In the genomic region with DNA sequence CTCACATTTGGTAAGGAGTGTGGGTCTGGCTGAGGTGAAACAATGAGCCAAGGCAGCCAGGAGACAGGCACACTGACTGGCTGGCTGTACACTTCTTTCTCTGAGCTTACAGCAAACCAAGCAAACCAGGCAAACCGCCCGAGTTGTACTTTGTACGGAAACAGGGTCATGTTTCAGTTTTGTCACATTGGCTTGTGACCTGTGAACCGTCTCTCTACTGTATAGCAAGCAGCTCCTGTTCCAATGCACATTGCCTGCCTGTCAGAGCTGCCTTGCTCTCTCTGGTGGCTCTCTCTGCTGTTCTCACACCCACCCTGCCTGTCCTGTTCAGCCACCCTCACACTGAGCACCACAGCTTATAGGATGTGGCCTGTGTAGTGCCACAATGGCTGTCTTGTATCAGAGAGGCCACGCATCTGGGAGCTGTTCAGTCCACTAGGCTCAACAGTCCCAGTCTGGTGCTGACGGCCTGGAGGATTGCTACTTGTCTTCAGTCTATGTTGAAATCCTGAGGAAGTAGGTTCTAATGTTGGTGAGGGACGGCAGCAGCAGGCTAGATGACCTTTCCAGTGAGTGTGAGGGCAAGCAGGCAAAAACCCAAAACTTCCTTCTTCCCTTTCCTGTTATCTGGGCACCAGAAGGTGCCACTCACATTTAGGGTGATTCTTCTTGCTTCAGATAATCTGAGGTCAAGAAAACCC, we compare ENCODE assay signal across 12 mouse cellular contexts. TPM values are rescaled to one million over a fixed set of nuclear protein-coding genes. Genes with fewer than 3 reads are reported as not detected.
A peak's percentile ranks its signal among the peaks of the same experiment; 100 is the strongest.
DNase-seq lines count a peak whose midpoint lies in the region; ATAC-seq lines count a peak whose summit lies in the region.
"Had no signal": no experiment of that assay in that cellular context is flagged by ENCODE, and none has a peak within 500 bp of the region (broad histone marks: within the 10 kb centered on the region; RNA-seq: fewer than 3 reads in every experiment).

No protein-coding gene starts in this region.

- H3K4me2 ChIP-seq in intestine, embryonic 14.5 days (ENCODE audit: low read length), result no peak overlapping the region
- H3K4me2 ChIP-seq in midbrain, embryonic 13.5 days (replicated peaks), result no peak overlapping the region
- H3K4me2 ChIP-seq in forebrain, embryonic 14.5 days (ENCODE audit: low read length), result no peak overlapping the region
- H3K4me2 ChIP-seq: limb, embryonic 13.5 days had no signal

- DNase-seq in embryonic facial prominence, embryonic 10.5 days (ENCODE audit: low spot score), result no peak
- DNase-seq in intestine, embryonic 14.5 days (ENCODE audit: low spot score), result peak; percentile 60
- DNase-seq in kidney, postnatal 25 days, result peak; percentile 74 to 87
- peak; percentile 30 for DNase-seq in lung, postnatal 36 days
- no peak for DNase-seq in forebrain, embryonic 14.5 days (ENCODE audit: low spot score)
- DNase-seq in right cerebral cortex, postnatal 10 days (ENCODE audit: low spot score in 2 of 2), result no peak
- DNase-seq: embryo, embryonic 11 days had no signal

- no peaks in the 10 kb centered on the region for H3K36me3 ChIP-seq in embryonic facial prominence, embryonic 10.5 days (replicated peaks)
- H3K36me3 ChIP-seq in intestine, embryonic 14.5 days (ENCODE audit: control insufficient read depth, insufficient read depth, low read length), result no peaks in the 10 kb centered on the region
- H3K36me3 ChIP-seq in midbrain, embryonic 13.5 days, result no peaks in the 10 kb centered on the region
- no peaks in the 10 kb centered on the region for H3K36me3 ChIP-seq in forebrain, embryonic 14.5 days (ENCODE audit: control insufficient read depth, insufficient read depth, low read length)
- H3K36me3 ChIP-seq: limb, embryonic 13.5 days had no signal

- H3K27me3 ChIP-seq in embryonic facial prominence, embryonic 10.5 days (replicated peaks; ENCODE audit: low read depth, poor library complexity, severe bottlenecking), result no peaks in the 10 kb centered on the region
- H3K27me3 ChIP-seq in intestine, embryonic 14.5 days (replicated peaks; ENCODE audit: control insufficient read depth, insufficient read depth, low read length), result no peaks in the 10 kb centered on the region
- no peaks in the 10 kb centered on the region for H3K27me3 ChIP-seq in midbrain, embryonic 13.5 days
- H3K27me3 ChIP-seq in forebrain, embryonic 14.5 days (replicated peaks; ENCODE audit: control insufficient read depth, insufficient read depth, low read length), result no peaks in the 10 kb centered on the region
- H3K27me3 ChIP-seq: limb, embryonic 13.5 days had no signal

- H3K4me3 ChIP-seq in embryonic facial prominence, embryonic 10.5 days, result no peak overlapping the region
- no peak overlapping the region for H3K4me3 ChIP-seq in intestine, embryonic 14.5 days (ENCODE audit: low read depth, low read length)
- no peak overlapping the region for H3K4me3 ChIP-seq in midbrain, embryonic 13.5 days (replicated peaks)
- H3K4me3 ChIP-seq in forebrain, embryonic 14.5 days (ENCODE audit: low read depth, low read length), result no peak overlapping the region
- H3K4me3 ChIP-seq: limb, embryonic 13.5 days had no signal

- H3K9me3 ChIP-seq in embryonic facial prominence, embryonic 10.5 days, result no peaks in the 10 kb centered on the region
- H3K9me3 ChIP-seq in intestine, embryonic 14.5 days (ENCODE audit: control insufficient read depth, low read length), result no peaks in the 10 kb centered on the region
- H3K9me3 ChIP-seq in midbrain, embryonic 13.5 days, result no peaks in the 10 kb centered on the region
- H3K9me3 ChIP-seq in forebrain, embryonic 14.5 days (replicated peaks; ENCODE audit: control insufficient read depth, low read length), result no peaks in the 10 kb centered on the region
- H3K9me3 ChIP-seq: limb, embryonic 13.5 days had no signal

- H3K9ac ChIP-seq in intestine, embryonic 14.5 days (ENCODE audit: low read length), result no peak overlapping the region
- H3K9ac ChIP-seq in midbrain, embryonic 13.5 days (replicated peaks), result no peak overlapping the region
- no peak overlapping the region for H3K9ac ChIP-seq in forebrain, embryonic 14.5 days (ENCODE audit: low read length)
- H3K9ac ChIP-seq: limb, embryonic 13.5 days had no signal

- WGBS in embryonic facial prominence, embryonic 10.5 days, result 63% methylated on average over 7 of the region's 7 CpGs
- WGBS in intestine, embryonic 14.5 days, result 59% methylated on average over 7 of the region's 7 CpGs
- 81% methylated on average over 7 of the region's 7 CpGs for WGBS in midbrain, embryonic 13.5 days
- WGBS in forebrain, embryonic 14.5 days, result 84% methylated on average over 7 of the region's 7 CpGs

- H3K27ac ChIP-seq in embryonic facial prominence, embryonic 10.5 days (replicated peaks), result peak overlapping the region; percentile 19; the same call in 1 of the 2 replicates
- peak overlapping the region; percentile 11; the same call in 1 of the 2 replicates for H3K27ac ChIP-seq in intestine, embryonic 14.5 days (ENCODE audit: low read depth)
- no peak overlapping the region for H3K27ac ChIP-seq in midbrain, embryonic 13.5 days
- H3K27ac ChIP-seq in forebrain, embryonic 14.5 days (ENCODE audit: low read depth, low read length), result no peak overlapping the region
- H3K27ac ChIP-seq: limb, embryonic 13.5 days had no signal

- H3K4me1 ChIP-seq in embryonic facial prominence, embryonic 10.5 days, result peaks cover 9% of the 10 kb centered on the region
- H3K4me1 ChIP-seq in intestine, embryonic 14.5 days (replicated peaks; ENCODE audit: control insufficient read depth, insufficient read depth, low read length), result peaks cover 6% of the 10 kb centered on the region; the same call in 1 of the 2 replicates
- H3K4me1 ChIP-seq in midbrain, embryonic 13.5 days (replicated peaks), result no peaks in the 10 kb centered on the region
- H3K4me1 ChIP-seq in forebrain, embryonic 14.5 days (ENCODE audit: control insufficient read depth, insufficient read depth, low read length), result no peaks in the 10 kb centered on the region

- ATAC-seq in intestine, embryonic 14.5 days (replicated peaks; ENCODE audit: low FRiP score, low TSS enrichment, low read depth), result 0 out of 2 replicates have a peak, but pooled peaks have one; percentile 15
- no peak for ATAC-seq in midbrain, embryonic 13.5 days
- no peak for ATAC-seq in erythroid progenitor cell, adult 5-6 weeks (replicated peaks; ENCODE audit: low FRiP score, poor library complexity, severe bottlenecking)
- no peak for ATAC-seq in forebrain, embryonic 14.5 days

RNA-seq across cellular contexts. Expression of a gene that starts 6.7 kb away (rescaled TPM):
- not detected in 2 replicates for polyA plus RNA-seq in embryonic facial prominence, embryonic 10.5 days (2016; fragmentation: Nextera tagmentation; extraction: Ambion mirVana)
- polyA plus RNA-seq in intestine, embryonic 14.5 days (2014; fragmentation: Nextera tagmentation; extraction: Ambion mirVana), result 1.5 and 1.8 TPM in 2 replicates
- not detected in 2 replicates for polyA plus RNA-seq in midbrain, embryonic 13.5 days (2015; fragmentation: Nextera tagmentation; extraction: Ambion mirVana)
- not detected in 2 replicates for total RNA-seq in erythroid progenitor cell, adult 5-6 weeks (2015; ENCODE audit: low replicate concordance)
- not detected in 2 replicates for total RNA-seq in erythroid progenitor cell, adult 5-6 weeks (2017; ENCODE audit: low replicate concordance)
- not detected in 2 replicates for polyA plus RNA-seq in forebrain, embryonic 14.5 days (2014; fragmentation: Nextera tagmentation; extraction: Ambion mirVana)
- total RNA-seq: ES-E14 had no signal
- polyA plus RNA-seq: limb, embryonic 13.5 days; neural tube, embryonic 11.5 days had no signal

RNA-seq across cellular contexts. Expression of a gene that starts 17.5 kb away (rescaled TPM):
- polyA plus RNA-seq in embryonic facial prominence, embryonic 10.5 days (2016; fragmentation: Nextera tagmentation; extraction: Ambion mirVana), result not detected in 2 replicates
- polyA plus RNA-seq in intestine, embryonic 14.5 days (2014; fragmentation: Nextera tagmentation; extraction: Ambion mirVana), result 2.9 and 4.1 TPM in 2 replicates
- 0.50 TPM in 1 of 2 replicates, not detected in the other for polyA plus RNA-seq in midbrain, embryonic 13.5 days (2015; fragmentation: Nextera tagmentation; extraction: Ambion mirVana)
- 4.0 and 13.0 TPM in 2 replicates for total RNA-seq in erythroid progenitor cell, adult 5-6 weeks (2015; ENCODE audit: low replicate concordance)
- total RNA-seq in erythroid progenitor cell, adult 5-6 weeks (2017; ENCODE audit: low replicate concordance), result 1.2 TPM in 1 of 2 replicates, not detected in the other
- polyA plus RNA-seq in forebrain, embryonic 14.5 days (2014; fragmentation: Nextera tagmentation; extraction: Ambion mirVana), result not detected in 2 replicates
- polyA plus RNA-seq: limb, embryonic 13.5 days; neural tube, embryonic 11.5 days had no signal

RNA-seq across cellular contexts. Expression of a gene that starts 24.3 kb away (rescaled TPM):
- polyA plus RNA-seq in embryonic facial prominence, embryonic 10.5 days (2016; fragmentation: Nextera tagmentation; extraction: Ambion mirVana), result not detected in 2 replicates
- 0.97 and 1.8 TPM in 2 replicates for polyA plus RNA-seq in intestine, embryonic 14.5 days (2014; fragmentation: Nextera tagmentation; extraction: Ambion mirVana)
- polyA plus RNA-seq in midbrain, embryonic 13.5 days (2015; fragmentation: Nextera tagmentation; extraction: Ambion mirVana), result not detected in 2 replicates
- not detected in 2 replicates for total RNA-seq in erythroid progenitor cell, adult 5-6 weeks (2015; ENCODE audit: low replicate concordance)
- not detected in 2 replicates for total RNA-seq in erythroid progenitor cell, adult 5-6 weeks (2017; ENCODE audit: low replicate concordance)
- polyA plus RNA-seq in forebrain, embryonic 14.5 days (2014; fragmentation: Nextera tagmentation; extraction: Ambion mirVana), result 0.16 TPM in 1 of 2 replicates, not detected in the other
- total RNA-seq: ES-E14 had no signal
- polyA plus RNA-seq: neural tube, embryonic 11.5 days had no signal

Comparison
In these comparisons a context has a peak if more than half of its experiments do, and no peak if none do; other contexts are left out.
1. DNase-seq: peak in intestine, embryonic 14.5 days (single experiment), kidney, postnatal 25 days (2 of 2) and lung, postnatal 36 days (single experiment); none in embryonic facial prominence, embryonic 10.5 days (single experiment), forebrain, embryonic 14.5 days (single experiment) and right cerebral cortex, postnatal 10 days (0 of 2).
2. H3K27ac ChIP-seq: peak in embryonic facial prominence, embryonic 10.5 days (single experiment) and intestine, embryonic 14.5 days (single experiment); none in midbrain, embryonic 13.5 days (single experiment) and forebrain, embryonic 14.5 days (single experiment).